Mouse (Mus musculus) spleen, adult 2 months (tissue): ENCODE results near the gene Btbd1. TPM values are rescaled to one million over a fixed set of nuclear protein-coding genes. Genes with fewer than 3 reads are reported as not detected.

Experiments
- DNase-seq, 2 experiments: peaks; one replicate each; pipeline versions ENCODE4 v3.0.0 to v3.0.0-alpha.2; 2012 to 2021; ENCODE audit warnings: low spot score in 2 of 2, low read depth in 1 of 2
- H3K27ac ChIP-seq: fragments of 200-500 bp; 2 replicates; pipeline ENCODE4 v1.5.1; 2012; ENCODE audit warnings: low read length, inconsistent platforms; ENCODE audit not compliant: insufficient read depth
- H3K27me3 ChIP-seq: fragments of 200-500 bp; 2 replicates; pipeline ENCODE4 v1.6.1; 2012; ENCODE audit warnings: mild to moderate bottlenecking, moderate library complexity, low read length, inconsistent platforms; ENCODE audit not compliant: control insufficient read depth, insufficient read depth
- H3K36me3 ChIP-seq: fragments of 200-500 bp; 2 replicates; pipeline ENCODE4 v1.6.1; 2012; ENCODE audit warnings: mild to moderate bottlenecking, low read length, inconsistent platforms; ENCODE audit not compliant: control insufficient read depth, insufficient read depth
- H3K4me1 ChIP-seq: fragments of 200-500 bp; 2 replicates; pipeline ENCODE4 v1.6.1; 2011; ENCODE audit warnings: inconsistent platforms; ENCODE audit not compliant: control insufficient read depth, insufficient read depth, insufficient read length
- H3K4me3 ChIP-seq: fragments of 200-500 bp; 2 replicates; pipeline ENCODE4 v1.5.1; 2011; ENCODE audit warnings: mild to moderate bottlenecking, inconsistent platforms; ENCODE audit not compliant: insufficient read depth, insufficient read length; ENCODE audit errors: extremely low read depth
- CTCF ChIP-seq: fragments of 200-500 bp; IDR thresholded peaks from 2 replicates; pipeline ENCODE4 v1.5.1; 2011; ENCODE audit warnings: mild to moderate bottlenecking, inconsistent platforms; ENCODE audit not compliant: insufficient read depth, insufficient read length, insufficient replicate concordance; ENCODE audit errors: extremely low read depth
- POLR2A ChIP-seq: fragments of 200-500 bp; IDR thresholded peaks from 2 replicates; pipeline ENCODE4 v1.6.1; 2011; ENCODE audit warnings: low read depth, low read length, inconsistent platforms
- WGBS: fragments of 180-500 bp; shearing (Covaris S2); methylation state at CpG from one replicate; pipeline ENCODE4 v1.1.7; 2018; 5-methylcytosine and 5-hydroxymethylcytosine counted together
- polyA plus RNA-seq: library from polyadenylated mRNA; depleted of rRNA; stranded (reverse); fragments of >200 nt; gene quantifications from 2 replicates; pipeline ENCODE4 v1.2.3, GENCODE M21; 2012

Gene Btbd1
- polyA plus RNA-seq, 1 experiment = 12.4 TPM

GRCm38 (mm10) chr7:81865937-81866336, 36.7 kb upstream of the Btbd1 start:
- H3K36me3 ChIP-seq = peaks cover 14% of the 10 kb centered on the region
- no peak overlapping the region for H3K27ac ChIP-seq
- H3K4me1 ChIP-seq = peaks cover 26% of the 10 kb centered on the region
- no peaks in the 10 kb centered on the region for H3K27me3 ChIP-seq
- 94% methylated on average over 6 of the region's 6 CpGs for WGBS
- no peak overlapping the region for H3K4me3 ChIP-seq
- no peak for DNase-seq
- no peak for TF ChIP-seq POLR2A
- TF ChIP-seq CTCF = no peak

- no peak for DNase-seq
- H3K4me3 ChIP-seq = no peak overlapping the region
- no peak for TF ChIP-seq POLR2A
- TF ChIP-seq CTCF = no peak
- peaks cover 31% of the 10 kb centered on the region for H3K4me1 ChIP-seq
- H3K27me3 ChIP-seq = no peaks in the 10 kb centered on the region
- H3K36me3 ChIP-seq = peaks cover 8% of the 10 kb centered on the region; the same call in 1 of the 2 replicates
- WGBS = 69% methylated on average over 6 of the region's 6 CpGs
- no peak overlapping the region for H3K27ac ChIP-seq
Observed at GRCm38 (mm10) chr7:81864552-81864951, 35.3 kb upstream of the Btbd1 start.

- WGBS = 20% methylated on average over 24 of the region's 24 CpGs
- H3K27ac ChIP-seq = peak overlapping the region; percentile 93
- peak; percentile 71 to 83 for DNase-seq
- H3K4me3 ChIP-seq = peak overlapping the region; percentile 44
- H3K27me3 ChIP-seq = no peaks in the 10 kb centered on the region
- TF ChIP-seq CTCF = no peak
- peak; percentile 32; the same call in 1 of the 2 replicates for TF ChIP-seq POLR2A
- H3K36me3 ChIP-seq = peaks cover 3% of the 10 kb centered on the region; the same call in 1 of the 2 replicates
- peaks cover 31% of the 10 kb centered on the region for H3K4me1 ChIP-seq
Observed at GRCm38 (mm10) chr7:81862587-81863583, 33.7 kb upstream of the Btbd1 start.

GRCm38 (mm10) chr7:81861921-81862320, 32.7 kb upstream of the Btbd1 start:
- peak overlapping the region; percentile 93 for H3K27ac ChIP-seq
- no peak for DNase-seq
- H3K36me3 ChIP-seq = peaks cover 1% of the 10 kb centered on the region; the same call in 1 of the 2 replicates
- no peak overlapping the region for H3K4me3 ChIP-seq
- 77% methylated on average over 4 of the region's 4 CpGs for WGBS
- TF ChIP-seq CTCF (no peak), POLR2A (no peak)
- no peaks in the 10 kb centered on the region for H3K27me3 ChIP-seq
- H3K4me1 ChIP-seq = peaks cover 31% of the 10 kb centered on the region

- H3K27ac ChIP-seq = peak overlapping the region; percentile 93
- peaks cover 1% of the 10 kb centered on the region; the same call in 1 of the 2 replicates for H3K36me3 ChIP-seq
- no peak for DNase-seq
- no peaks in the 10 kb centered on the region for H3K27me3 ChIP-seq
- peaks cover 31% of the 10 kb centered on the region for H3K4me1 ChIP-seq
- 79% methylated on average over 2 of the region's 2 CpGs for WGBS
- H3K4me3 ChIP-seq = no peak overlapping the region; the same call in 1 of the 2 replicates
- TF ChIP-seq CTCF (no peak), POLR2A (no peak; the same call in 1 of the 2 replicates)
Observed at GRCm38 (mm10) chr7:81861461-81861860, 32.2 kb upstream of the Btbd1 start.

- H3K27me3 ChIP-seq = no peaks in the 10 kb centered on the region
- peaks cover 35% of the 10 kb centered on the region for H3K4me1 ChIP-seq
- no peaks in the 10 kb centered on the region; the same call in 1 of the 2 replicates for H3K36me3 ChIP-seq
- H3K27ac ChIP-seq = peak overlapping the region; percentile 93
- H3K4me3 ChIP-seq = peak overlapping the region; percentile 66; the same call in 1 of the 2 replicates
- no peak for TF ChIP-seq CTCF
- no peak; the same call in none of the 2 replicates for TF ChIP-seq POLR2A
- DNase-seq = peak in 1 of 2 experiments; percentile 59
- WGBS = 3% methylated on average over 5 of the region's 5 CpGs
Observed at GRCm38 (mm10) chr7:81860996-81861395, 31.8 kb upstream of the Btbd1 start.
